Mouse (Mus musculus) gastrocnemius, adult 2 months (tissue): ENCODE results near the gene Wdr90. TPM values are rescaled to one million over a fixed set of nuclear protein-coding genes. Genes with fewer than 3 reads are reported as not detected.
"Not testable (repeated sequence)": the region's sequence is repeated elsewhere in the genome, so short reads cannot be mapped to it uniquely, and the experiment has no call there.

Source experiments
- DNase-seq: peaks from one replicate; pipeline ENCODE4 v3.0.0; 2022
- H3K27ac ChIP-seq: fragments of 200-600 bp; 2 replicates; pipeline ENCODE4 v1.8.1; 2022; ENCODE audit warnings: mild to moderate bottlenecking
- H3K4me3 ChIP-seq: fragments of 200-600 bp; 2 replicates; pipeline ENCODE4 v1.8.1; 2022; ENCODE audit warnings: mild to moderate bottlenecking, moderate library complexity
- CTCF ChIP-seq: fragments of 200-600 bp; IDR thresholded peaks from 2 replicates; pipeline ENCODE4 v1.8.1; 2022; ENCODE audit warnings: antibody characterized with exemption, mild to moderate bottlenecking, moderate library complexity
- intact Hi-C: fragments of 180-260 bp; cut with DNase I; formaldehyde crosslinking; loops from one replicate; pipeline ENCODE4 v1.15.1; 2025
- total RNA-seq, 2 experiments: library from RNA; stranded (reverse); gene quantifications; 2 replicates each; pipeline ENCODE4 v1.2.3; 2021

Wdr90 gene
- total RNA-seq, 2 experiments from 2014 or later = 0.66 to 1.0 TPM

DNA sequence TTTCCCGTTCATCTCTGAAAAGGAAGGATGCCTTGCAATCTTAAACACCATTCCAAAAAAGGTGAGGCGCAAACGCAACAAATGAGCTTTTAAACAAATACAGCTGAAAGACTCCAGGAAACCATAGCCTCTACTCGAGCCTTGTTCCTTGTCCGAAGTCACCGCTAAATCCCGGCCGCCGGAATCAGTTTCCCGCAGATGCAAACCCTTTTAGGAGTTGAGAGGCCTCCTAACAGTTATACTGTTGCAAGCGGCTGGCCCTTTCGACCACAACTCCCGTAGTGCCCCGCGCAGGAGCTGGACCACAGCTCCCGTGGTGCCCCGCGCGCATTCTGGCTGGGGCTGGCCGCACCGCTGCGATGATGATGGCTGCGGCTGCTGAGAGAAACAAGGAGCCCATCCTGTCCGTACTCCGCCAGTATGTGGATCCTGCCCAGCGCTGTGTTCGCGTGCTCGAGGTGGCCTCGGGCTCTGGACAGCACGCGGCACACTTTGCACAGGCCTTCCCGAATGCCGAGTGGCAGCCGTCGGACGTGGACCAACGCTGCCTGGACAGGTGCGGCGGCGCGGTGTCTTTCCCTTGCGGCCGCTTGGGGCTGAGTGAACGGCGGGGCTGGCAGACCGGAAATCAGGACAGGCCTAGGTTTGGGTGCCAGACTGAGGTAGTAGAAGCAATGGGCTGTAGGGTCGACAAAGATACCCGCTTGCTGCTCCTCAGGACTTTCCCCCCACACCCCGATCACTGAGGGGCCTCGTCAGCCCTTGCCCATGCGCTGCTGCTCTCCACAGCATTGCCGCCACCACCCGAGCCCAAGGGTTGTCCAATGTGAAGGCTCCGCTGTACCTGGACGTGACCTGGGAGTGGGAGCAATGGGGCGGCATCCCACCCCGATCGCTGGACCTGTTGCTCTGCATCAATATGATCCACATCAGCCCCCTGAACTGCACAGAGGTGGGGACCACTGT, 14.2 kb upstream of the Wdr90 start:
- intact Hi-C loops = loop anchor here (5.0 kb wide), 1 partner anchor 42 kb away; the partner anchor contains the start of gene Rab40c
- peak; percentile 30; the same call in 1 of the 2 replicates for TF ChIP-seq CTCF
- DNase-seq = peak; percentile 94
- Histone ChIP-seq H3K4me3 (peak overlapping the region; percentile 79), H3K27ac (peak overlapping the region; percentile 97)

GRCm38 (mm10) chr17:25874721-25875170, 13.4 kb upstream of the Wdr90 start, which contains the start of gene Mettl26:
Gene Mettl26 (plus strand): TSS chr17:25875074.
- peak; percentile 16; the same call in 1 of the 2 replicates for TF ChIP-seq CTCF
- peak within 1 kb of the TSS; percentile 79 for H3K4me3 ChIP-seq
- DNase-seq = peak; percentile 90
- H3K27ac ChIP-seq = peak within 1 kb of the TSS; percentile 97
- intact Hi-C loops = loop anchor here (5.0 kb wide), 1 partner anchor 43 kb away; the partner anchor contains the start of gene Rab40c

- Histone ChIP-seq H3K27ac (peak overlapping the region; percentile 97), H3K4me3 (peak overlapping the region; percentile 79)
- no peak for TF ChIP-seq CTCF
- no peak for DNase-seq
- intact Hi-C loops = no loop called here
Observed at GRCm38 (mm10) chr17:25874148-25874720, 12.9 kb upstream of the Wdr90 start.

- intact Hi-C loops = no loop called here
- no peak for TF ChIP-seq CTCF
- H3K27ac ChIP-seq = peak overlapping the region; percentile 97
- no peak overlapping the region for H3K4me3 ChIP-seq
- no peak for DNase-seq
Observed at GRCm38 (mm10) chr17:25873405-25874147, 12.3 kb upstream of the Wdr90 start.

DNA sequence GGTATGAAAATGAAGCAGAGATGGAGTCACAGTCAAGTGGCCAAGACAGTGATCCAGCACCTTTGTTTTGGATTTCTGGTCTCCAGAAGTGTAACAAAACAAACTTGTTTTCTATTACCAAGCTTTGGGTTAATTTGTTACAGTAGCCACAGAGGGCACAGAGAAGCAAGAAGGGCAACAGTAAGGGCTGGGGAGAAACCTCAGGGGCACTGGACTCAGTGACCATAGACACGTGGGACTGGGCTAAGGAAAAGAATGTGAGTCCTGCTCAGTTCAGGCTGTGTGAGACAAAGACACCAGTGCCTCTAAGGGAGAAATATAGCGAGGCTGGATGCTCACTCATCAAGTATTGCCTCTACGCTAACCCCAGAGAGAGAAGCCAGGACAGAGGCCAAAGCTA, 11.4 kb upstream of the Wdr90 start:
- H3K4me3 ChIP-seq = no peak overlapping the region
- no peak for DNase-seq
- no peak overlapping the region for H3K27ac ChIP-seq
- no peak for TF ChIP-seq CTCF
- intact Hi-C loops = no loop called here

DNA sequence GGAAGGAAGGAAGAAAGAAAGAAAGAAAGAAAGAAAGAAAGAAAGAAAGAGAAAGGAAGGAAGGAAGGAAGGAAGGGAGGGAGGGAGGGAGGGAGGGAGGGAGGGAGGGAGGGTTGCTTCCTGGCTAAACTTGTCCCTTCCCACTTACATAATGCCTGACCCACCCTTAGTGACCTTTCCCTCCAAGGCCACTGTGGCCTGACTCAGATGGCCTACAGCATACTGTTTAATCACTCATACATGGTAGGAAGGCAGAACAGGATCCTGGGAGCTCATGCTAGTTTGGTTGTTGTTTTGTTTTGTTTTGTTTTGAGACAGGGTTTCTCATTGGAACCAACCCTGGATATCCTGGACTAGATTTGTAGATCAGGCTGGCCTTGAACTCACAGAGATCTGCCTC, 10.3 kb upstream of the Wdr90 start:
- not testable (repeated sequence) for DNase-seq

DNA sequence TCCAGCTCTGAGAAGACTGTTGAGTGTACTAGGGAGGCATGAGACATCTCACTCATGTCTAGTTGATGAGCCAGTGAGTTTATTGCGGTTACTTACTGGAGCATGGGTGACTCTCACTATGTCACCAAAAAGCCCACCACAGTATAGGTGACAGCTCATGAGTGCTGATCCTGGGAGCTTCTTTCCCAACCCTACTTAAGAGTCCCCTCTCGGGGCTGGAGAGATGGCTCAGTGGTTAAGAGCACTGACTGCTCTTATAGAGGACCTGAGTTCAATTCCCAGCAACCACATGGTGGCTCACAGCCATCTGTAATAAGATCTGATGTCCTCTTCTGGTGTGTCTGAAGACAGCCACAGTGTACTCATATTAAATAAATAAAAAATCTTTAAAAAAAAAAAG, 8.7 kb upstream of the Wdr90 start:
- H3K27ac ChIP-seq = peak overlapping the region; percentile 99; the same call in 1 of the 2 replicates
- TF ChIP-seq CTCF = no peak
- intact Hi-C loops = loop anchor here (5.0 kb wide), 1 partner anchor 38 kb away; the partner anchor contains the start of gene Stub1
- no peak overlapping the region for H3K4me3 ChIP-seq
- DNase-seq = no peak

More for the DNA sequence above, 10.3 kb upstream of the Wdr90 start:
- H3K4me3 ChIP-seq, H3K27ac ChIP-seq, intact Hi-C loops: not testable (repeated sequence)

GRCm38 (mm10) chr17:25869498-25869897, 8.2 kb upstream of the Wdr90 start:
- Histone ChIP-seq H3K4me3 (no peak overlapping the region), H3K27ac (peak overlapping the region; percentile 99)
- intact Hi-C loops = loop anchor here (5.0 kb wide), 1 partner anchor 37 kb away; the partner anchor contains the start of gene Stub1
- no peak for TF ChIP-seq CTCF
- no peak for DNase-seq

- intact Hi-C loops = loop anchor here (5.0 kb wide), 1 partner anchor 36 kb away; the partner anchor contains the start of gene Stub1
- peak within 1 kb of the TSS; percentile 85 for H3K4me3 ChIP-seq
- DNase-seq = peak; percentile 92
- 0 out of 2 replicates have a peak, but pooled peaks have one; percentile 11 for TF ChIP-seq CTCF
- H3K27ac ChIP-seq = peak within 1 kb of the TSS; percentile 99
Observed at GRCm38 (mm10) chr17:25868601-25869191, 7.4 kb upstream of the Wdr90 start, which contains the start of gene Mcrip2. Gene Mcrip2 (minus strand): TSS chr17:25868764.

- intact Hi-C loops = loop anchor here (5.0 kb wide), 1 partner anchor 36 kb away; the partner anchor contains the start of gene Stub1
- no peak for TF ChIP-seq CTCF
Observed at GRCm38 (mm10) chr17:25867836-25868600, 6.7 kb upstream of the Wdr90 start.

GRCm38 (mm10) chr17:25867509-25867835, 6.2 kb upstream of the Wdr90 start:
- no peak for TF ChIP-seq CTCF
- DNase-seq = no peak
- H3K27ac ChIP-seq = peak overlapping the region; percentile 99
- peak overlapping the region; percentile 85 for H3K4me3 ChIP-seq
- intact Hi-C loops = loop anchor here (5.0 kb wide), 1 partner anchor 35 kb away; the partner anchor contains the start of gene Stub1

More at GRCm38 (mm10) chr17:25867836-25868600, 6.7 kb upstream of the Wdr90 start:
- peak; percentile 84 for DNase-seq
- Histone ChIP-seq H3K4me3 (peak overlapping the region; percentile 85), H3K27ac (peak overlapping the region; percentile 99)
